Mouse (Mus musculus) forebrain, embryonic 10.5 days (tissue): ENCODE measurements at regions not wholly inside any gene's neighbourhood (a gene's known extent, or its start where the extent isn't known, plus 50 kb on each side); places are given as distances from the start of the nearest gene placed in this dataset.
"Not testable (repeated sequence)": the region's sequence is repeated elsewhere in the genome, so short reads cannot be mapped to it uniquely, and the experiment has no call there.

Experiments
- DNase-seq: peaks from one replicate; pipeline ENCODE4 v3.0.0-alpha.2; 2017; ENCODE audit warnings: low spot score; ENCODE audit errors: extremely low spot score
- H3K27ac ChIP-seq: fragments of 300-500 bp; sonication (generic); 2 replicates; pipeline ENCODE4 v1.5.1; 2016; ENCODE audit warnings: mild to moderate bottlenecking
- H3K27me3 ChIP-seq: fragments of 300-500 bp; sonication (generic); 2 replicates; pipeline ENCODE4 v1.6.1; 2016; ENCODE audit warnings: mild to moderate bottlenecking; ENCODE audit not compliant: poor library complexity, severe bottlenecking
- H3K36me3 ChIP-seq: fragments of 300-500 bp; sonication (generic); replicated peaks from 2 replicates; pipeline ENCODE4 v1.6.1; 2016; ENCODE audit warnings: mild to moderate bottlenecking, moderate library complexity
- H3K4me1 ChIP-seq: fragments of 300-500 bp; sonication (generic); 2 replicates; pipeline ENCODE4 v1.6.1; 2016
- H3K4me3 ChIP-seq: fragments of 300-500 bp; sonication (generic); 2 replicates; pipeline ENCODE4 v1.5.1; 2016; ENCODE audit warnings: mild to moderate bottlenecking, moderate library complexity
- H3K9me3 ChIP-seq: fragments of 300-500 bp; sonication (generic); 2 replicates; pipeline ENCODE4 v1.6.1; 2016; ENCODE audit warnings: mild to moderate bottlenecking, moderate library complexity
- WGBS: fragments of 180-500 bp; shearing (Covaris S2); methylation state at CpG from one replicate; pipeline ENCODE4 v1.1.7; 2016; 5-methylcytosine and 5-hydroxymethylcytosine counted together

GRCm38 (mm10) chr1:13042326-13042725 is 1628.4 kb downstream of the A830018L16Rik start:
- DNase-seq = no peak
- Histone ChIP-seq H3K4me3 (no peak overlapping the region), H3K27ac (no peak overlapping the region), H3K9me3 (no peaks in the 10 kb centered on the region), H3K27me3 (no peaks in the 10 kb centered on the region), H3K36me3 (no peaks in the 10 kb centered on the region), H3K4me1 (no peaks in the 10 kb centered on the region)

- Histone ChIP-seq H3K4me1 (no peaks in the 10 kb centered on the region), H3K36me3 (no peaks in the 10 kb centered on the region), H3K9me3 (no peaks in the 10 kb centered on the region), H3K27ac (no peak overlapping the region), H3K4me3 (no peak overlapping the region), H3K27me3 (peaks cover 21% of the 10 kb centered on the region)
- 24% methylated on average over 17 of the region's 17 CpGs for WGBS
- DNase-seq = peak; percentile 35
Measured at GRCm38 (mm10) chr1:13050140-13050775, 1636.4 kb downstream of the A830018L16Rik start.

- DNase-seq, H3K9me3 ChIP-seq, H3K27ac ChIP-seq, H3K36me3 ChIP-seq, H3K4me3 ChIP-seq, H3K4me1 ChIP-seq: not testable (repeated sequence)
- peaks cover 21% of the 10 kb centered on the region for H3K27me3 ChIP-seq
- WGBS = 75% methylated on average over 11 of the region's 13 CpGs
Measured at GRCm38 (mm10) chr1:13051433-13052066, 1637.6 kb downstream of the A830018L16Rik start.

DNA sequence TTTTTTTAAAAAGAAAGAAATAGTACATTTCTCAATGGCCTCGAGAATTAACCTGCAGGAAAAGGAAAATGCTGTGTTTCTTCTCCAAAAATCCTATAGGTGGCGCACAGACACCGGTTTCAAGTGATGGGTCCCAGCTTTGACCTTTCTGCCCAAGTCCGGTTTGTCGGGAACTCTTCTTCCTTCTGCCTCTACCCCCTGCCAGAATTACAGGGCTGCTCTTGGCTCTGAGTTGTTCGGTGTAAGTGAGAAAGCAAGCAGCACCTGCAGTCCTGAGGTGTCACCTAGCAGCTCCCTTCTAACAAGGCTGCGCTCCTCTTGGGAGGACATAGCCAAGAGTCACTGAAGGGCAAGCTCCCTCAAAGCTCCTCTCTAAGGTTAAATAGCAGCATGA is 1638.2 kb downstream of the A830018L16Rik start:
- H3K27me3 ChIP-seq = peaks cover 21% of the 10 kb centered on the region
- H3K9me3 ChIP-seq = no peaks in the 10 kb centered on the region
- H3K4me3 ChIP-seq = no peak overlapping the region
- DNase-seq = peak; percentile 42
- no peaks in the 10 kb centered on the region for H3K36me3 ChIP-seq
- 13% methylated on average over 7 of the region's 7 CpGs for WGBS
- H3K27ac ChIP-seq = no peak overlapping the region
- H3K4me1 ChIP-seq = no peaks in the 10 kb centered on the region

DNA sequence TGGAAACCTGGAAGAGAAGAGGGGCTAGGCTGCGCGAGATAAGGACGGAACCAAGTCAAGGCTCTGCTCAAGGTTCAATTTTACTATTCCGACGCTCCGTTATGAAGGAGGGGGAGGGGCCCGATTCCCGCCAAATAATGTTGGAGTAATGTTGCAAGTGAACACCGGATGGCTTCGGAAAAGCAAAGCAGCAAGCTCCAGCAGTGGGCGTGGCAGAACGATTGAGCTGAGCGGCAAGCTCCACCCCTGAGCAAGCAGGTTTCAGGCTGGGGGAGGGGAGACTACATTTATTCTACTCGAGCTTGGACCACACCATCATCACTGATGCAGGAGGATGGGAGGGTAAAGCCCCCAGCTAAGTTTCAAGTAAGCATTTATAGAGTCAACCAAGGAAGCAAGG is 1643.8 kb downstream of the A830018L16Rik start:
- 36% methylated on average over 14 of the region's 14 CpGs for WGBS
- Histone ChIP-seq H3K9me3 (no peaks in the 10 kb centered on the region), H3K4me3 (peak overlapping the region; percentile 6; the same call in 1 of the 2 replicates), H3K4me1 (peaks cover 5% of the 10 kb centered on the region), H3K27me3 (peaks cover 5% of the 10 kb centered on the region; the same call in 1 of the 2 replicates), H3K27ac (no peak overlapping the region), H3K36me3 (no peaks in the 10 kb centered on the region)
- no peak for DNase-seq

DNA sequence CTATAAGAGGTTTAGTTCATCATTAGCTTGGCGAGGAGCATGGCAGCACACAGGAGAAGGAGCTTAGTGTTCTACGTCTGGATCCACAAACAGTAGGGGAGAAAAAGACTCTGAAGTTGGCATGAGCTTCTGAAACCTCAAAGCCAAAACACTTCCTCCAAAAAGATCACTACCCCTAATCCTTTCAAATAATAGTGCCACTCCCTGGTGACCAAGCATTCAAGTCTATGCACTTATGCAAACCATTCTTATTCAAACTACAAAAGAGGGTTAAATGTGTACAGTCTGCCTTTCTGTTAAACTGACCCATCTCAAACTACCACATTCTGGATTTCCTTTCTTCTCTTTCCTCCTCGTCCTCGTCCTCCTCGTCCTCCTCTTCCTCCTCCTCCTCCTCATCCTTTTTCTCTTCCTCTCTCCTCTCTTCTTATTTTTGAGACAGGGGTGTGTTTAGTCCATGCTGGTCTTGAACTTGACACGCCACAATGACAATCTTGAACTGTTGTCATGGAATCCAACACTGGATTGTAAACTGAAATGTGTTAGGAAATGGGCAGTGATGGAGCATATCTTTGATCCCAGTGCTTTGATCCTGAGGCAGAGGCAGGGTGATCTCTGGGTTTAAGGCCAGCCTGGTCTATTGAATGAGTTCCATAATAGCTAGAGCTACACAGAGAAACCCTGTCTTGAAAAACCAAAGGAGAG is 1645.9 kb downstream of the A830018L16Rik start:
- Histone ChIP-seq H3K27me3 (no peaks in the 10 kb centered on the region), H3K9me3 (no peaks in the 10 kb centered on the region), H3K27ac (no peak overlapping the region), H3K36me3 (no peaks in the 10 kb centered on the region), H3K4me1 (peaks cover 5% of the 10 kb centered on the region), H3K4me3 (no peak overlapping the region)
- 86% methylated on average over 6 of the region's 6 CpGs for WGBS
- DNase-seq = no peak
